Mouse (Mus musculus) ovary, postnatal 14 days (tissue): ENCODE results near the gene Lsm14b.
A peak's percentile ranks its signal among the peaks of the same experiment; 100 is the strongest.

ENCODE experiments used
- DNase-seq: peaks from one replicate; pipeline ENCODE4 v3.0.0; 2022; ENCODE audit warnings: low spot score

Gene Lsm14b

DNA sequence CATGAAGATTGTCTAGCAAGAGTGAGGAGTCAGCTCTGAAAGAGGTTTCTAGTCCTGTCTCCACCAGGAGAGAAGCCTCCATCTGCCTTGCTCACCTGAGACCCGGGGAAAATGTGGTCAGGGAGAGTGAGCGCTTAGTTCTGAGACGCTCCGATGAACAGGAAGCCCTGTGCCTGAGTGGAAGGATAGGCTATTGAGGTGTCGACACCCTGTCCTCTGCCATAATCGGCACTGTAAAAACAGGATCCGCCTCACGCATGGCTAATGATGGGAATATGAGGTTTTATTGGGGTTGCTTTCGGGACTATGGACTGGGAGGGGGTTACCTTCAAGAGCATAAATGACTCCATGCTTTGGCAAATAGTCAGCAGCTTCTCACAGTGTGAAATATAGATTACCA lies 6.2 kb upstream of the Lsm14b start:
- no peak for DNase-seq

DNA sequence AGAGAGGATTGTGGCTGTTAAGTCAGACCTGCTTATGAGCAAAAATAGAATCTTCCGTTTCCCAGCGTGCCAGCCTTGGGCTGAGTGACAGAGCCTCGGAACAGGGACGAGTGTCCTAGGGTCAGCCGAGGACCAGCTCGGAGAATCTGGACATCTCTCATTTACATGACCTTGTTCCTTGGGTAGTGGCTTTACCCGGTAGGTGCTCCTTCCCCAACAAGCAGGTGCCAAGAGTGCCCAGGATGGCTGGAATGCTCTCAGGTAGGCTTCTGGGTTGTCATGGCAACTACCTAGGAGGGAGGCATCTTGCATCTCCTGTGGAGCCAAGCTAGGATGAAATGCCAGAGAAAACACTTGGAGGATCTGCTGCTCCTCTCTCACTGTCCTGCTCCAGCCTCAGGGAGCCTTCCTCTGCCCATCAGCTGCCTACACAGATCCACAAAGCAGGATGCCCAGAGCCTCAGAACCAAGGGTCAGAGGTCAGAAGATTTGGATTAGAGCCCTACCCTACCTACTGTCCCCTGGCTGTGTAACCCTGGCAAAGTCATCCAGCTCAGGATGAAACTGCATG lies 4.6 kb upstream of the Lsm14b start:
- no peak for DNase-seq

DNA sequence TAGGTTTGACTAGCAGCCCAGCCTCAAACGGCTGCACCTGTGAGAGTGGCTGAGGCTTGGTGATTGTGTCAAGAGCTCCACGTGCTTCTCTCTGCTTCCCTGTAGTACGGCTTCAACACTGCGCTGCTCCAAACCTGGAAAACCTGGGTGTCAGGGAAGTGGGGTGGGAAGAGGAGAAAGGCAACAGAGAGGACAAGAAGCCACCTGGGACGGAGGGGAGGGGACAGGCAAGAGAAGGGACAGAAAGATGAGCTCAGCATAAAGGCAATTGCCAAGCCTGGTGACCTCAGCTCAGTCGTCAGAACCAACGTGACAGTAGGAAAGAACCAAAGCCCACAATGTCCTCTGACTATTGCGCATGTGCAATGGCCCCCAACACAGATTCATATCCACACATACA lies 3.9 kb upstream of the Lsm14b start:
- no peak for DNase-seq

DNA sequence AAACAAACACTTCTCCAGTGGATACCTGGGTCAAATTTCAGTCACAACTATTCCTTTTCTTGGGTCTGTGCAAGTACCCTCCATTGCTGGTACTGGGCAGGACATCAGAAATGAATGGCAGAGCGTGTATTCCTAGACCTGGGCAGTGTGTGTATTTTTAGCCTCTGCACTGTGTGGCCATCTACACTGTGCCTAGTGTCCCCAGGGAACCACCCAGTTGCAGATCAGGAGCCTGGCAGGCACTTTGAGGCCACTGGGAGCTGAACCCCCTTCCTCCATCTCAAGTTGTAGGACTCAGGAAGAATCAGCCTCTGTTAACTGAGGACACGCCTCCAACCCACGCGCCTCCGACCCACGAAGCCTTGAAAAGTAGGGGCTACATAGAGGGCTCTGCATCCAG lies 2.0 kb upstream of the Lsm14b start:
- DNase-seq, result no peak

DNA sequence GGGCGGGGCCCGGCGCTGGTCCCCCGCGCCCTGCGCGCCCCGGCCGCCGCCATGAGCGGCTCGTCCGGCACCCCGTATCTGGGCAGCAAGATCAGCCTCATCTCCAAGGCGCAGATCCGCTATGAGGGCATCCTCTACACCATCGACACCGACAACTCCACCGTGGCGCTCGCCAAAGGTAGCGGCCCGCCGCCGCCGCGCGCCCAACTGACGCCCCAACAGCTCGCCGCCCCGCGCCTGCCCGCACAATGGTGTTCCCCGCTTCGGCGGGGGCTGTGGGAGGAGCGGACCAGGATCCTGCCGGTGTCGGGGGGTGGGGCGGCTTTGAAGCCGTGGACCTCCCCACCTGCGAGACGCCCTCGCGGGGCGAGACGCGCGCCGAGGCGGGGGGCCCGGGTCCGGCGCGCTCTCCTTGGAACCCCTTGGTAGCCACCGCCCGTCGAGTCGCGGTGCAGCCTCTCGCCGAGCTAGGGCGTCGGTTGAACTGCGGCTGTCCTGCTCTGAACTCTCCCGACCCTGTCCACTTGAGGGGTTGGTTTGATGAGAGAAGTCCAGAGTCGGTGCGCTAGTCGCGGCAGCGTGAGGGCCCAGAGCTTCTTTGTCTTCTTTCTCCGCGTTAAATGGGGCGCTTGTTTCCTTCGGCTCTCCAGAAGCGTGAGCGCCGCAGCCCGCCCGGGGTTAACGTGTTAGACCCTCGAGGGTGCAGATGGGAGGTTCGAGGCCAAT lies 511 bp downstream of the Lsm14b start:
- peak; percentile 38 for DNase-seq

DNA sequence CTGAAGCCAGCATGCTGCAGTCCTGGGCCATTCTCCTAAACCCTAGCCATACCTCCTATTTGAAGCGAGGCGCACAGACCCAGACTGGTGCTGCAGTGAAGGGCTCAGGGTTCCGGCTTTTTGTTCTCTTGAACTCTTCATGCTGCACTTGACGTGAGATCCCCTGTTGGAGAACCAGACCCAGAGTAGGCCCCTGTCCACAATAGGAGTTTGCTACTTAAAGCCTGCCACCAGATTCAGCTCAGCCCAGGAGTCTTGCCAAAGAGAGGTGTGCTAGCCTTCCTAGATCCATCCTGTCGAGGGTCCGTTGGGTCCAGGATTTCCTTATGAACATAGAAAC lies 1.0 kb downstream of the Lsm14b start:
- no peak for DNase-seq

DNA sequence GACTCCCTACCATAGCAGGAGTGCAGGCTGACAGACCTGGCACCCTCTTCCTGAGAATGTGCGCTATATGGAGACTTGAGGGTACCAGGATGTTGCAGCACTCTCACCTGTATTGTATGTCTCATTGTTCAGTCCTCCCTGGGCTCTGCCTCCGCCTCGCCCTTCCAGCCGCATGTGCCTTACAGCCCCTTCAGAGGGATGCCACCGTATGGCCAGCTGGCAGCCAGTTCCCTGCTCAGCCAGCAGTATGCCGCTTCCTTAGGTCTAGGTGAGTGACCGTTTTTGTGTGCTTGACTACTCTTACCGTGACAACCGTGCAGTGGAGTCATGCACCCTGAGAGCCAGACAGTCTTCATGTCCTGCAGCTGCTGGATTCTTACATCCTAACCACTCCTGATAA lies 3.0 kb downstream of the Lsm14b start:
- no peak for DNase-seq

DNA sequence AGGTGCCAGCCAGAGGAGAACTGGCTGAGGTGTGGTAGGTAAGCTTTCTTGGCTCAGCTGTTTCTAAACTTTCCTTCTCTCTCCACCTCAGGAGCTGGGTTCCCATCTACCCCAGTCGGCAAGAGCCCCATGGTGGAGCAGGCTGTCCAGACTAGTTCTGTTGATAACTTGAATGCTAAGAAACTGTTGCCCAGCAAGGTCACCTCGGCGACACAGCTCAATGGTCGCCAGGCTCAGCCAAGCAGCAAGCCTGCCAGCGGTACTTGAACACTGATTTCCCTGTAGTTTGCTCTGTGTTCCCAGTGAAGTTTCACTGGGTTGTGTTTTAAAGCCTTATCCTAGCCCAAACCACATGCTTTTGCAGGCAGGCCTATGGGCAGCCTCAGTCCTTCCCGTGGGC lies 6.5 kb downstream of the Lsm14b start:
- DNase-seq, result no peak

DNA sequence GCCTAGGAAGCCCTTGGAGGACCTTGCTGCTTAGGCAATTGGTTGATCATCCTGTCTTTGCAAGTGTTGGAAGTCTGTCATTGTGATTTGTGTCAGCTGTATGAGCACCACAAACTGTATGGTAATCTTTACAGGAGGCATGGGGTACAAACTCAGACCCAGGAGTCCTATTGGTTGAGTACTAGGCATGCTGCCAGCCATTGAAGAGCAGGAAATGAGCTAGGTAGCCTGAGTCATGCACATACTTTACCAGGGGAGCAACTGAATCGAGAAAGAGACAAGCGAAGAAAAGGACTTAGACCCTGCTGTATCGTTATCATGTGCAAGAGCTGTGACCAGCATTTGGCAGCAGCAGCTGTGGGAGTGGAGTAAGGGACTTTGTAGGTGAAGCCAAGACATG lies 8.1 kb downstream of the Lsm14b start:
- no peak for DNase-seq

DNA sequence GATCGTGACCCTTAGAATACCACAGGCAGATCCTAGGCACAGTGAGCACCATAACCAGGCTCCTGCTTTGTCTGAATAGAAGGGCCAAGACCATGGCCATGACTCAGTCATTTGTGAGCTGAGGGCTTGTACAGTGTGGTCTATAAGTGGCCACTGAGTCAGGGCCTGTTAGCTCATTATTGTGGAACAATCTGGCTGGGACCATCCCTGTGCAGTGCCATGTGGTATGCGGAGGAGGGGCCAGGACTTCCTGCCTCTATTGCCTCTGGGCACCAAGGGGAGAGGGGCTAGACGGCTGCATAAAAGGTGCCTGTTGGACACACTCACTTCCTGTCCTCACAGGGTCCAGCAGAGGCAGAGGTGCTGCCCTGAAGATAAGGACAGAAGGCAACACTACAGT lies 9.2 kb downstream of the Lsm14b start:
- no peak for DNase-seq

DNA sequence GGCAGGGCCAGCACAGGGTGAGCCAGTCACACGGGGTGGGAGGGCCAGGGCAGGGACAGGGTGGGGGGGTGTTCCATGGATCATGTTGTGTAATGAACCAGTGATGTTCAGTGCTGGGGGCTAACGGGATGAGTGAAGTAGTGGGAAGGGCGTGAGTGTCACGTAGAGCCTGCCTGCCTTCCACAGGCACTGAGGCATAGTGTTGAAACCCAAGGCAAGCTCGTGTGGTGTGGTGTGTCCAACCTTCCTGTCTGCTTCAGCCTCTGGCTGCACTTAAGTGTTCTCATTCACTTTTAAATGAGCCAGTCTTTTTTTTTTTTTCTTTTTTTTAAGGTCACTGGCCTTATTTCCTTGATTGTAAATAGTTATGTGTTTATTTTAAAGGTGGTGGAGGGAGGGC lies 10.0 kb downstream of the Lsm14b start:
- DNase-seq, result no peak

DNA sequence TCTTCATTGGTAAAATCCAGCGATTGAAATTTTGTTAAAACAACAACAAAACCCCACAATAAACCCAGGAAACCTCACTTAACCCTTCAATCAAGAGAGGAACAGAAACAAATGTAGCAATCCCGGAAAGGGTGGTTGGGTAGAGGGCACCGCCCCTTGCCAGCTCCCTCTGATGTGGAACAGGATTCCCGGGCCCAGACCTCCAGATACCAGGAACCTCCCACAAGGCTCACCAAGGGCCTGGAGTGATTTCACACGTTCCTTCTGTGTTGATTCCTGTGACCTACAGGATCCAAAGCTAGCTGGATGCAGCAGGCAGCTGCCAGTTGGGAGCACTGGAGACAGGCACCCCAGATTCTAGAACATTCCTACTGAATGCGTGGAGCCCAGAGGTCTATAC lies 15.6 kb downstream of the Lsm14b start:
- no peak for DNase-seq

DNA sequence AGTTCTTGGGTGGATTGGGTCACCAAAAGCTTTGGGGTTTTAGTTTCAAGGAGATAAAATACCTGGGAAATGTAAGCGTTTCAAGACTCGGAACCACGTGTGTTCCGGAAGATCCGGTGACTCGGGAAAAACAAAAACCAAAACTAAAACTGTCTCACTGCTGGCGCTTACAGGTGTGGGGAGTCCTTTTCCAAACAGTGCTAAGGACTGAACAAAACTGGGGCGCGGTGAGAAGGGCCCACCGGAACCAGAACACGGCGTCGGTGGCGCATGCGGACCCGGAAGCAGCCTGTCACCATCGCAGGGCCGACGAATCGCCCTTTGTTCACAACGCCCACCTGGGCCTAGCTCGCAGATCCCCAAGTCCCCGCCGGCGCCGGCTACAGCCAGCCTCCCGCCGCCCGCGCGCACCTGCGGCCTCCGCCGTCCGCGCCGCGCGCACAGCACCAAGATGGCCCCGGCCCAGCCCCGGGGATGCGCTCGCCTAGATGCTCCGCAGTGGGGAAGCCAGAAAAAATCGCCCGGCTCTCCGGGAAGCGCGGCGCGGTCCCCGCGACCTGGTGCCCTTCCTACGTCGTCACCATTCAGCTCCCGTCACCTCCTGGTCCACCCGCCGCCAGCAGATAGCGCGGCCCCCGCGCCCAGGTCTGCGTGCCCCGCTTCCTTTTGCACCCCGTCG lies 16.9 kb downstream of the Lsm14b start:
- DNase-seq, result no peak

DNA sequence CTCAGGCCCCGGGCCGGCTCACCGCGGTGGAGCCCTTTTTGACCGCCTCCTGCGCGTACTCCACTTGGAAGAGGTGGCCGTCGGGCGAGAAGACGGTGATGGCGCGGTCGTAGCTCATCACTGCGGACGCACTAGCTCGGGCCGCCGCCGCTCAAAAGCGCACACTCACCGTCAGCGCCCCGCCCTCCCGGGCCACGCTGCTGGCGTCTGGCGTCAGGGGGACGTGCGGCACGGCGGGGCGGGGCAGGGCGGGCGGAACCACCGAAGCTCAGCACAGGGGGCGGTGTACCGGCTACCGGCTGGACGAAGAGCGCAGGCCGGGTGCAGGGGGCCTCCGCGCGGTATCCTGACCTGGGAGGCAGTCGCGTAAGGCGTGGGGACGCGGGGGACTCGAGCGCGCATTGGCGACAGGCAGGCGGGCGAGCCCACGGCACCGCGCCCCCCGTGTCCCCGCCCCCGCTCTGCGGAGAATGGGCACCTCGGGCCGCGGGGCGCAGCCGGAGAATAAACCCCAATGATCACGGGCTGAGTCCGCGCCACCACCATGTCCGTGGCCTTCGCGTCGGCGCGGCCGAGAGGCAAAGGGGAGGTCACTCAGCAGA lies 17.6 kb downstream of the Lsm14b start, which contains the start of the genes Psma7 and Ss18l1:
TSS of gene Psma7 (minus strand) at position 178 of the 602 bp plus-strand sequence.
TSS of gene Ss18l1 (plus strand) at position 254 of the 602 bp plus-strand sequence.
- peak; percentile 78 for DNase-seq

DNA sequence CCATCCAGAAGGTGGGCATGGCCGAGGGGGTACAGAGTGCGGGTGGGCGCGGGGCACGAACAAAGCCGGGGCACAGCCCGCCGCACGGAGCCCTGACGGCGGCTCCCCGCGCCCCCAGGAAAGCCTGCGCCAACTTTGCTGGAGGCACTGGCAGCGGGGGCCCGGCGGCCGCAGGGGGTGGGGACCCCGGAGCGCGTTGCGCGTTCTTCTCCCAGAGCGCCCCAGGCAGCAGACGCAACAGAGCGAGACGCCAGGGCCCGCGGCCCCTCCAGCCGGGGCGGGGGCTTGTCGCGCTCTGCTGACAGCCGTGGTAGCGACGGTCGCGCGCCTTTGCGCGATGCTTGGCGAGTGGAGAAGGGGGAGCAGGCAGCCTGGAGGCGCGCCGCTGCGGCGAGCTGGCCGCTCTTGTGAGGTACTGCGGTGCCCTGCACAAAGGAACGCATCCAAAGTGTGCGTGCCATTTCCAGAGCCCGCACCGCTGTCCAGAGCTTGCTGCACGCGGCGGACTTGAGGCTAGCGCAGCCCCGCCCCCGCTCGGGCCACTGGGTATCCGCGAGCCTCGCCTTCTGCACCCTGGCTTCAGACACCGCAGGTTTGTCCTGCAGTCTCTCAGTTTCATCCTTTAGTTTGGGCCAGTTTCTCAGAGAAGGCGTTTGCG lies 18.2 kb downstream of the Lsm14b start:
- DNase-seq, result peak; percentile 27

DNA sequence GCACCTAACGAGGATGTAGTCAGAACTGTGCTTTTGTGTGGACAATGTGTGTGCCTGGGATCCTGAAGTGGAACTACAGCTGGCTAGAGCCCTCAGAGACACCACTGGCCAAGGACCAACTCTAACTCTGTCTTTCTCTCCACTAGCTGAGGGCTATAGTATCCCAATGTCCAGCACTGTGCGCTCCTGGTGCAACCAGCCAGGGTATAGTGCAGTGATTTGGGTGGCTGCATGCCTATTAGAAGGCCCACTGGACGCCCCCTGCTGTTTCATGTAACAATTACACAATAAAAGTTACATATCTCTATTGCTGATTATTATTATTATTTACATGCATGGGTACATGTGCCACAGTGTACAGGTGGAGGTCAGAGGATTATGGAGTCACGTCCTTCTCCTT lies 20.5 kb downstream of the Lsm14b start:
- no peak for DNase-seq

DNA sequence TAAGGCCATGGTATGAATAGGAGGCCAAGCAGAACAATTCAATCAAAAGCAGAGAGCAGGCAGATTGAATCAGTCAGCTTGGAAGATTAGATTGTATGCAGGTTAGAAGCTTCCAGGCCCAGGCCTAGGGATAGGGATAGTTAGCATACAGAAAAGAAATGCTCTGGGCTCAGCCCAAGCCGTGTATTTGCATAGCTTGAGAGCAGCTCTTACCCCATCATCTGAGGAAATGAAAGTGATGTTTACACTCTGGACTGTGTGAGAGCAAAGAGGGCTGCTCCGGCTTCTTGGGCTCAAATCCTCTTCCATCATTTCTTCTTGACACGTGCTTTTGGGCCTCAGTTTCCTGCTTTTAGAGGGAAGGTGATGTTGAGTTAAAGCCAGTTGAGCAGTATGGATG lies 22.8 kb downstream of the Lsm14b start:
- DNase-seq, result no peak

DNA sequence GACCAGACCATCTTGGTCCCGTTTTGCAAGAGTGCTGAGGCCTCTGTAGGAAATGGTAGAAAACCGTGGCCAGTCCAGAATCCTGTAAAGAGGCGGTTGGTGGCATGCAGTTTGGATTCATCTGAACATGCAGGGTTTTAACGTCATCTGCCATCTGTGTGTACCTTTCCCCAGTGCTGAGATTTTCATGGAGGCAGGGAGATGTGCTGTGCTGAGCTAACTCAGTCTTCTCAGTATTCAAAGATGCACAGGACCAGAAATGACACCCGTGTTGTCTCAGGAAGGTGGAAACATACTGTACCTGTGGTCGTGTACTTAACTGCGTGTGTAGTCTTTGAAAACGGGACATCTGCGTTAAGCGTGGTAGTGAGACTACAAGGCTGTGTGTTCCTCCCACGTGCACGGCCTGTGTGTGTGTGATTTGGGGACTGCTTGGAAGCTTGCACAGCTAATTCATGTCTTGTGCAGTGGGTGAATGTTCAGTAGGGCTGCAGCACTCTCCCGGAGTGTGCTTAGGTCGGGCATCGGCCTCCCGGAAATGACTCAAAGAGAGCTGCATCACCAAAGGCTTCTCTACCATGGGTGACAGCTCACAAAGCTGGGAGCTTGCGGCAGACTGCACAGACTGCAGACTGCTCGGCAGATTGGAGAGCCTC lies 23.3 kb downstream of the Lsm14b start:
- DNase-seq, result no peak

DNA sequence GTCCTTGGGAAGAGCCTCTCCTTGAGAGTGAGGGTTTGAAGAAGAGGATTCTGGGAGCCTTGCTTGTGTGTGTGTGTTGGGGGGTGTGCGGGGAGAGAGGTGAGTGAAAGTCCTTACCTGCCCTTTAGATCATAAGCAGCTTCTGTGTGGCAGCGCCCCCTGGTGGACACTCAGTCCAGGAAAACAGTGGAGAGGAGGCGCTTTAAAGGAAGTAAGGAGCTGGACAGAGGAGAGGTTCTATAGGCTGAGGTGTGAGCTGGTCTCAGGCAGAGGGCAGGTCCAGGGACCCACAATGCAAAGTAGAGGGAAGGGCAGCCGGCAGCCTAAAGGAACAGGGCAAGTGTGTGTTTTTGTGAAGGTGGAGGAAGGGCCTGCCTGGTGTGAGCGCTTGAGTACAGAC lies 26.2 kb downstream of the Lsm14b start:
- peak; percentile 75 for DNase-seq

DNA sequence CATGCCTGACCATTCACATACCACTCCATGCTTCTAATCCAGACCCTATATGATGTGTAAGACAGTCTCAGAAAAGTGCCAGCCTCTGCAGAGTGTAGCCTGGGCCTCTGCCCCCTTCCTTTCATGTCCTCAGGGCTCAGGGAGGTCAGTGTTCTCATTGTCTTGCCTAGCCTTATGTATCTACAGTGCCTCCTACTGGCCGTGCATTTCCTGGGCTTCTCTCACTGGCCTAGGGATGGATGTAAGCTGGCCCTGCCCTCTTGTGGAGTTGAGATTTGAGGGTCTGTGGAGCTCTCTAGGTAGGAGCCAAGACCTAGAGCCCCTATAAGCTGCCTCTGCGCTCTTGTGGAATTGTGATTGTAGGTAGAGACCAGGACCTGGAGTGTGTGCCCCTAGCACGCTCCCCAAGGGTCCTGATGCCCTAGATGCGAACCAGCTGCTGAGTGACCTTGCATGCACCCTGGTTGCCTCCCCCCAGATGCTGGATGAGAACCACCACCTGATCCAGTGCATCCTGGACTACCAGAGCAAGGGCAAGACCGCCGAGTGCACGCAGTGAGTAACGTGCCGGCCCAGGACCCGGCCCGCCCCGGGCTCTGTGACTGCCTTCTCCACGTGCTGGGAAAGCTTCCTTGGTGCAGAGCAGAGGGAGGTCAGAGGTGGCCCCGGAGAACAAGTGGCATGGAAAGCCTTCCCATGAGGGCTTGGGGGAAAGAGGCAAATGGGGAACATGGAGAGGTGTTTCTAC lies 27.4 kb downstream of the Lsm14b start:
- DNase-seq, result no peak

DNA sequence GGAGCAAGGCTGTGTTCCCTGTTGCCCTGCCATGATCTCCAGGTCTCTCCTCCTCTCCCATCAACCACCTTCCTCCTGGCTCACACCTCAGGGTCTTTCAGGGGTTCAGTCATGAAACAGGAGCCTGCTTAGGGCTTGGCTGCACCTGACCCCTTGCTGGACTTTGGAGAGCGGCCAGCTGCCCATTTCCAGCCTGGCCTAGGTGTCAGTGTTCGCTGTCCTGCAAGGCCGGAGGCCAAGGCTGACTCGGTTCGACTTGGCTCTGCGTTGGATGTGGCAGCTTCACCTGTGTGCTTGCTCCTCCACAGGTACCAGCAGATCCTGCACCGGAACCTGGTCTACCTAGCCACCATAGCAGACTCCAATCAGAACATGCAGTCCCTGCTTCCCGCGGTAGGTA lies 28.2 kb downstream of the Lsm14b start:
- DNase-seq, result no peak
